Mouse (Mus musculus) embryonic facial prominence, embryonic 13.5 days (tissue): ENCODE measurements at regions not wholly inside any gene's neighbourhood (a gene's known extent, or its start where the extent isn't known, plus 50 kb on each side); places are given as distances from the start of the nearest gene placed in this dataset.

Experiments used
- ATAC-seq: fragments of 200-750 bp; cut with Nextera tagmentation; 2 replicates; pipeline ENCODE4 v1.8.0; 2017; ENCODE audit warnings: low read depth; ENCODE audit not compliant: insufficient number of reproducible peaks, insufficient read depth, low FRiP score, low TSS enrichment
- H3K27ac ChIP-seq: fragments of 300-500 bp; sonication (generic); 2 replicates; pipeline ENCODE4 v1.5.1; 2015; ENCODE audit warnings: moderate library complexity, mild to moderate bottlenecking, inconsistent platforms
- H3K27me3 ChIP-seq: fragments of 300-500 bp; sonication (generic); 2 replicates; pipeline ENCODE4 v1.6.1; 2015; ENCODE audit warnings: mild to moderate bottlenecking, inconsistent platforms
- H3K36me3 ChIP-seq: fragments of 300-500 bp; sonication (generic); 2 replicates; pipeline ENCODE4 v1.6.1; 2015; ENCODE audit warnings: mild to moderate bottlenecking, inconsistent platforms
- H3K4me1 ChIP-seq: fragments of 300-500 bp; sonication (generic); 2 replicates; pipeline ENCODE4 v1.6.1; 2015; ENCODE audit warnings: inconsistent platforms
- H3K4me2 ChIP-seq: fragments of 300-500 bp; sonication (generic); 2 replicates; pipeline ENCODE4 v1.6.1; 2015; ENCODE audit warnings: moderate library complexity, mild to moderate bottlenecking, inconsistent platforms
- H3K4me3 ChIP-seq: fragments of 300-500 bp; sonication (generic); 2 replicates; pipeline ENCODE4 v1.5.1; 2015; ENCODE audit warnings: mild to moderate bottlenecking, inconsistent platforms
- H3K9ac ChIP-seq: fragments of 300-500 bp; sonication (generic); 2 replicates; pipeline ENCODE4 v1.6.1; 2015; ENCODE audit warnings: mild to moderate bottlenecking, inconsistent platforms
- H3K9me3 ChIP-seq: fragments of 300-500 bp; sonication (generic); 2 replicates; pipeline ENCODE4 v1.6.1; 2016; ENCODE audit warnings: inconsistent platforms
- WGBS: fragments of 180-500 bp; shearing (Covaris S2); methylation state at CpG from one replicate; pipeline ENCODE4 v1.1.7; 2015; ENCODE audit warnings: mixed read lengths; 5-methylcytosine and 5-hydroxymethylcytosine counted together

GRCm38 (mm10) chr2:75445189-75445588 lies 213.9 kb upstream of the Hnrnpa3 start:
- Histone ChIP-seq H3K36me3 (no peaks in the 10 kb centered on the region), H3K4me2 (no peak overlapping the region), H3K4me1 (no peaks in the 10 kb centered on the region), H3K4me3 (no peak overlapping the region), H3K9ac (no peak overlapping the region), H3K27ac (no peak overlapping the region), H3K27me3 (peaks cover 4% of the 10 kb centered on the region; the same call in 1 of the 2 replicates), H3K9me3 (no peaks in the 10 kb centered on the region)
- no peak for ATAC-seq

- ATAC-seq, result no peak
- H3K9me3 ChIP-seq, result no peaks in the 10 kb centered on the region
- no peaks in the 10 kb centered on the region for H3K4me1 ChIP-seq
- H3K4me2 ChIP-seq, result no peak overlapping the region
- H3K27ac ChIP-seq, result no peak overlapping the region
- H3K36me3 ChIP-seq, result no peaks in the 10 kb centered on the region
- no peak overlapping the region for H3K4me3 ChIP-seq
- peaks cover 4% of the 10 kb centered on the region; the same call in 1 of the 2 replicates for H3K27me3 ChIP-seq
- H3K9ac ChIP-seq, result no peak overlapping the region
- 73% methylated on average over 7 of the region's 7 CpGs for WGBS
Observed at GRCm38 (mm10) chr2:75446996-75447715, 211.9 kb upstream of the Hnrnpa3 start.

- H3K9ac ChIP-seq, result no peak overlapping the region
- no peak overlapping the region for H3K4me2 ChIP-seq
- H3K27me3 ChIP-seq, result peaks cover 4% of the 10 kb centered on the region; the same call in 1 of the 2 replicates
- ATAC-seq, result no peak
- H3K27ac ChIP-seq, result no peak overlapping the region
- no peak overlapping the region for H3K4me3 ChIP-seq
- H3K9me3 ChIP-seq, result no peaks in the 10 kb centered on the region
- WGBS, result 84% methylated on average over 5 of the region's 5 CpGs
- H3K36me3 ChIP-seq, result no peaks in the 10 kb centered on the region
- no peaks in the 10 kb centered on the region for H3K4me1 ChIP-seq
Observed at GRCm38 (mm10) chr2:75448221-75448620, 210.8 kb upstream of the Hnrnpa3 start.

GRCm38 (mm10) chr2:75451846-75452267 lies 207.2 kb upstream of the Hnrnpa3 start:
- H3K4me2 ChIP-seq, result no peak overlapping the region

GRCm38 (mm10) chr2:75452274-75453148 lies 206.6 kb upstream of the Hnrnpa3 start:
- no peak overlapping the region for H3K4me2 ChIP-seq
- no peak overlapping the region for H3K9ac ChIP-seq
- H3K9me3 ChIP-seq, result no peaks in the 10 kb centered on the region
- no peak overlapping the region for H3K27ac ChIP-seq
- 71% methylated on average over 7 of the region's 7 CpGs for WGBS
- ATAC-seq, result no peak
- no peaks in the 10 kb centered on the region for H3K4me1 ChIP-seq
- no peaks in the 10 kb centered on the region for H3K27me3 ChIP-seq
- H3K4me3 ChIP-seq, result no peak overlapping the region
- no peaks in the 10 kb centered on the region for H3K36me3 ChIP-seq

More at GRCm38 (mm10) chr2:75451846-75452267, 207.2 kb upstream of the Hnrnpa3 start:
- H3K4me1 ChIP-seq, result no peaks in the 10 kb centered on the region
- no peak overlapping the region for H3K27ac ChIP-seq
- H3K9me3 ChIP-seq, result no peaks in the 10 kb centered on the region
- H3K9ac ChIP-seq, result no peak overlapping the region
- peaks cover 4% of the 10 kb centered on the region; the same call in 1 of the 2 replicates for H3K27me3 ChIP-seq
- 77% methylated on average over 8 of the region's 8 CpGs for WGBS
- no peak overlapping the region for H3K4me3 ChIP-seq
- H3K36me3 ChIP-seq, result no peaks in the 10 kb centered on the region
- no peak for ATAC-seq

GRCm38 (mm10) chr2:75455481-75455880 lies 203.6 kb upstream of the Hnrnpa3 start:
- Histone ChIP-seq H3K27me3 (no peaks in the 10 kb centered on the region), H3K4me2 (no peak overlapping the region), H3K4me1 (no peaks in the 10 kb centered on the region), H3K36me3 (no peaks in the 10 kb centered on the region), H3K27ac (no peak overlapping the region), H3K9ac (no peak overlapping the region), H3K9me3 (no peaks in the 10 kb centered on the region), H3K4me3 (no peak overlapping the region)
- WGBS, result 95% methylated on average over 9 of the region's 9 CpGs
- no peak for ATAC-seq

GRCm38 (mm10) chr2:75456272-75456671 lies 202.8 kb upstream of the Hnrnpa3 start:
- Histone ChIP-seq H3K4me2 (no peak overlapping the region), H3K27ac (no peak overlapping the region), H3K4me1 (no peaks in the 10 kb centered on the region), H3K36me3 (no peaks in the 10 kb centered on the region), H3K4me3 (no peak overlapping the region), H3K9me3 (no peaks in the 10 kb centered on the region), H3K27me3 (no peaks in the 10 kb centered on the region), H3K9ac (no peak overlapping the region)
- no peak for ATAC-seq
- WGBS, result 74% methylated on average over 1 of the region's 1 CpGs

- peaks cover 8% of the 10 kb centered on the region for H3K4me1 ChIP-seq
- H3K4me3 ChIP-seq, result no peak overlapping the region
- no peak overlapping the region for H3K9ac ChIP-seq
- 90% methylated on average over 3 of the region's 3 CpGs for WGBS
- H3K27me3 ChIP-seq, result no peaks in the 10 kb centered on the region
- H3K27ac ChIP-seq, result no peak overlapping the region
- ATAC-seq, result no peak
- no peak overlapping the region for H3K4me2 ChIP-seq
- H3K36me3 ChIP-seq, result no peaks in the 10 kb centered on the region
- H3K9me3 ChIP-seq, result no peaks in the 10 kb centered on the region
Observed at GRCm38 (mm10) chr2:75457423-75457822, 201.6 kb upstream of the Hnrnpa3 start.

GRCm38 (mm10) chr2:75458898-75459297 lies 200.2 kb upstream of the Hnrnpa3 start:
- Histone ChIP-seq H3K4me3 (no peak overlapping the region), H3K27ac (no peak overlapping the region), H3K9ac (no peak overlapping the region), H3K4me1 (peaks cover 12% of the 10 kb centered on the region), H3K27me3 (no peaks in the 10 kb centered on the region), H3K9me3 (no peaks in the 10 kb centered on the region), H3K4me2 (no peak overlapping the region), H3K36me3 (no peaks in the 10 kb centered on the region)
- ATAC-seq, result no peak
- WGBS, result 87% methylated on average over 3 of the region's 3 CpGs

- WGBS, result 91% methylated on average over 5 of the region's 5 CpGs
- Histone ChIP-seq H3K27ac (no peak overlapping the region), H3K4me2 (no peak overlapping the region), H3K4me1 (peaks cover 14% of the 10 kb centered on the region), H3K36me3 (no peaks in the 10 kb centered on the region), H3K9ac (no peak overlapping the region), H3K27me3 (no peaks in the 10 kb centered on the region), H3K9me3 (no peaks in the 10 kb centered on the region), H3K4me3 (no peak overlapping the region)
- ATAC-seq, result no peak
Observed at GRCm38 (mm10) chr2:75460419-75460818, 198.6 kb upstream of the Hnrnpa3 start.

- Histone ChIP-seq H3K9ac (no peak overlapping the region), H3K4me1 (peaks cover 14% of the 10 kb centered on the region), H3K4me3 (no peak overlapping the region), H3K27ac (no peak overlapping the region), H3K9me3 (no peaks in the 10 kb centered on the region), H3K36me3 (no peaks in the 10 kb centered on the region), H3K27me3 (no peaks in the 10 kb centered on the region), H3K4me2 (no peak overlapping the region)
- 58% methylated on average over 5 of the region's 5 CpGs for WGBS
- no peak for ATAC-seq
Observed at GRCm38 (mm10) chr2:75461019-75461418, 198.0 kb upstream of the Hnrnpa3 start.
